Mouse (Mus musculus) activated CD4-positive, CD25-positive, alpha-beta regulatory T cell, adult 4 months (primary cell): Measurements from ENCODE around the gene Uvssa. TPM values are rescaled to one million over a fixed set of nuclear protein-coding genes. Genes with fewer than 3 reads are reported as not detected.

ENCODE experiments used
- ATAC-seq: one replicate; pipeline ENCODE4 v1.8.0; 2017
- polyA plus RNA-seq, 2 experiments: library from polyadenylated mRNA; unstranded; fragments of 100-300 nt; shearing (Covaris generic); gene quantifications; one replicate each; pipeline ENCODE4 v1.2.1; 2017

Gene Uvssa
- polyA plus RNA-seq, 2 experiments from 2014 or later, result 15.5 to 20.3 TPM

DNA sequence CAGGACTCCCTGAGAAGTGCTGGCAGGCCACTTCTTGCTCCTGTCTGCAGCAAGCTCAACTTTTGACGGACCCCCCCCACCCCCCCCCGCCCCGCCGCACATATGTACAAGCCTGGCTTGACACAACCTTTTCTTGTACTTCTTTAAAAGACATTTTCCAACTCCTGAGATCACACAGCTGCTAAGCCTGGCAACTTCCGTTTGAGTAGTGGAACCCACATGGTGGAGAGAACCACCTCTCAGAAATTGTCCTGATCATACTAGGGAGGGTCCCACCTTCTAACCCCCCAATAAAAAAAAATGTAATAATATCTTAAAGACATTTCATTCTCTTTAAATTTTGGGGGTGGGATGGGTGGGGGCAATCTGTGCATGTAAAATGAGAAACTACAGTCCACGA is 1.2 kb upstream of the Uvssa start:
- no peak for ATAC-seq

DNA sequence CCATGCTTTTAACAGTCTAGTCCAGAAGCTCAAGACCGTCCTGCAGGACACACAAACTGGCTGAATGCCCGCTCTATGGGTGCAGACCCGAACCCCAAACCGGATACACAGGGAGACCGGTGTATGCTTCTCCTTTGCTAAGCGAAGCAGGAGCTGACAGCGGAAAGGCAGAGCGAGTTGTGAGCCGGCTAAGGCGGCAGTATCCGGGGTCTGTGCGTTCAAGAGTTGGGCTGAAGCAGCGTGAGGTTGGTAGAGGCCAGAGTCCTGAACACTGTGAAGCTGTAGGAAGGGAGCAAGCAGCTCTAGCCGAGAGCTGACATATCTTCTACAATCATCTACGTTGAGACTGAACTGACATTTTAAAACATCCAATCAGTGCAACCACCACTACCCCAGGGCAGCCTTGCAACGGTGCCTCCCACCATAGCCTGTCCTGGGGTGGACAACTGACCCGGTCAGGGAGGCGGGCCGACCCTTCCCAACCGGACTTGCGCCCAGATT is 498 bp upstream of the Uvssa start:
- peak; percentile 18 for ATAC-seq

DNA sequence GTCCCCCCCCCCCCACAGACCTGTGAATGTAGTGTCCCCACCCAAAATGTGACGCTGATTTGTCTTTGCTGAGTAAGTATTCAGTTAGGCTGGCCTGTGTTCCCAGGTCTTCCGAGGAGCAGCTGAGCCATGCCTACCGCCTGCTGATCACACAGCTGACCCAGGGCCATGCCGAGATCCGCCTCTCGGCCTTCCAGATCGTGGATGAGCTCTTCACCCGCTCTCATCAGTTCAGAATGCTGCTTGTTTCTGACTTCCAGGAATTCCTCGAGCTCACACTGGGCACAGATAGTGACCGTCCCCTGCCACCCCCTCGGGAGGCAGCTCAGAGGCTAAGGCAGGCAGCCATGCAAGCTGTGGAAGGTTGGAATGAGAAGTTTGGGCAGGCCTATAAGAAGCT is 9.2 kb downstream of the Uvssa start:
- ATAC-seq, result no peak

DNA sequence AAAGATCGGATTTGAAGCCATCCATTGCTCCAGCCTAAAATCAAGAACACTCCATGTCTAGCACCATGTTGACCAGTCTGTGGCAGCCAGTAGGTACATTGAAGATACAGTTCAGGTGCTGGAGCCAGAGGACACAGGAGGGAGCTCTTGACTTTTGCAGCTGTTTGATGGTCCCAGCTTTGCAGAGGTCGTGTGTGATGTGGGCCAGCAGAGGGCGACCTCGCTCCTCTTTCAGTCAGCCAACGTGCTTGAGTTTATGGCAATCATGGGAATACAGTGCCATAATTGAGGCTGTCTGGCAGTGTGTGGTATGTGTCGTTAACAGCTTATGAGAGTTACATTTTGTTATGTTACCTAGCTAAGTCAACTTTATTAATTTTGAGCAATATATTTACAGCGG is 15.5 kb downstream of the Uvssa start:
- ATAC-seq, result peak; percentile 43

DNA sequence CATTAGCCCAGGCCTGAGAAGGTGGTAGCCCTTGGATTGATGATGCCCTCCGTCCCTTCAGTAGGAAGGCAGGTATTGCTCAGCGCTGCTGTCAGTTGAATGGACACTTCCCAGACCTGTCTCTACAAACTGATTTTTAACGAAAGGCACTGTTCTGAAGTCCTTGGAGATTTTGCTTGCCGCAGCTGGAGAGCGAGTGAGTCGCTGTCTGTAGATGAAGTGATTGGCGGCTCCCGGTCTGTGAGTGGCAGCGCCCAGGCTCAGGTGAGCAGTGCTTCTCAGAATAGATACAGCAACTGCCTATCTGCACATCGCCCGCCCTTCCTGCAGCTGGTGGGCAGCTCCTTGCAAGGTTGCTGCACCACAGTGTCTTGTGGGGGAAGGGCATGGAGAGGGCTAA is 17.3 kb downstream of the Uvssa start:
- no peak for ATAC-seq

DNA sequence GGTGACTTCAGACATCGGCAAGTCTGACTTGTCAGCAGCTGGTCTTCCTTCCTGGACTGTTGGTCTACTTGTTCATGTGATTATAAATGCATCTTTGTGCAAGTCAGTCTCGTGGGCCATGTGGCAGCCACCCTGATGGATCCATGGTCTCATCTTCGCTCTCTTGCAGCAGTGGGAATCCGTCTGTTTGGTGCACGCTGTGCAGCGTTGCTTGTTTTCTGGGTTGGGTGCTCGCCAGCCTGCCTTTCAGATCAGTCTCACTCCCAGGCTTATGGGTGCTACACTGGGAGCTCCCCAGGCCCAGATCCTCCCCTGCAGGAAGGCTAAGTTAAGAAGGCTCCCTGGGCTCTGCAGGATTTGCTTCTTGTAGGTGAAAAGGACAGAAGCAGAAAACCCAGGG is 18.5 kb downstream of the Uvssa start:
- ATAC-seq, result no peak

DNA sequence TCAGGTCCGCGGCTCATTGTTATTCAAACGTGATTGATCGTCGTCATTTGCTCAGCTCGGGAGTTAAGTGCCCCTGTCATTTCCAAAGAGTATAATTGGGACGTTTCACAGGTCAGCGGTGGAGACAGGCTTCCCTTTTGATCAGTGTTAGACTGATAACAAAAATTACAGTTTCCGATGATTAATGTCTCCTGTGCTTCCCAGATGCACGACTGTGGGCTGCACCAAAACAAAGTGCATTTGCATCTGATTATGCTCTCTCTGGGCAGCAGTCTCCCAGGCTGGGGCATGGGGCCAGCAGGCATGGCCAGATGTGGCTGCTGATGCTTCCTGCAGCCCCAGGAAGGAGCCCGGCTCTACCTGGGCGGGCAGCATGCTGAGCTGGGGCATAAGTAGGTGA is 22.5 kb downstream of the Uvssa start:
- no peak for ATAC-seq

DNA sequence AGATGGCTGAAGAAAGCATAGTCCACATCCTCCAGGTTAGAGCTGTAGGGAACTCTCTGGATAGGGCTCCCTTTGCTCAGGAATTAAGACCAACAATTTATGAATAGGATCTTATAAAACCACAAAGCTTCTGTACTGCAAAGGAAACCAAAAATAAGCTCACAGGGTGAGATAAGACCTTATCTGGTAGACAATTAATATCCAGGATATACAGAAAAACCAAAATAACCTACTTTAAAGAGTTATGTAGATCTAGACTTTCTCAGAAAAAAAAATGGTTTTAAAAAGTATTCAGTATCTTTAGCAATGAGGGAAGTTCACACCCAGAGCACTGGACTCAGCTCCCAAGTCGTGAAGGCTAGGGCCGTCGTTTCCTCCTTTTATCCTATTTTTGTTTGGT is 42.0 kb downstream of the Uvssa start:
- no peak for ATAC-seq

DNA sequence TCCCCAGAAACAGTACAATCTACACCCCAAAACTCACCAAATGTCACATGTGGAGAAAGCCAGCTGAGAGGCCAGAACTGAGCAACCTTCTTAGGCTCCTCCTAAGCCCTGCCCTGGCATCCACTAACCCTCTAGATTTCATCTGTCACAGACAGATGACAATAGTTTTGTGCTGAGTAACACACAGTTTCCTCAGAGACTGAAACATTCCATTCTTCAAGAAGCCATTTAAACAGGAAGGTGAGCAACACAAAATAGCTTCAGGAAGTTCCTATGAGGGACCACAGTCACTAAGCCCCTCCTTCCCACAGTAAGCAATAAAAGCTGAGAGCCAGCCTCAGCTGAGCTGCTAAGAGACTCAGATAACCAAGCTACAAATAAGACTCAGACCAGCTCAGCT is 49.1 kb downstream of the Uvssa start:
- ATAC-seq, result no peak

DNA sequence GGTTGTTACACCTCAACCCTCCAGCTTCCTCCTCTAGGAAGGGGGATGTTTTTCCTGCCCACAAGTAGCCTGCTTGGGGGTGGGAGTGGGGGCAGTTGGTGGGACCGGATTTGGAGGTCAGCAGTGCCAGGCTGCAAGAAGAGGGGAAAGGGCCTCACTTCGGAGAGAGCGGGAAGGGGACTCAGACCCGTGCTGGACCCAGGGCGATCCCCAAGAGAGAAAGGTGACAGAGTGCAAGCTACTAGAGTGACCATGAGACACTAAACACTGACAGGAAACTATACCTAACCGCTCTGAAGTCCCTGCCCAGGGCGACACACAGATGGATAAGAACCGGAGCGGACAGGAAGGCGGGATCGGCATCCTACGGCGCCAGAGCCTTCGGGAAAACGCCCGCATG is 51.8 kb downstream of the Uvssa start:
- ATAC-seq, result no peak

DNA sequence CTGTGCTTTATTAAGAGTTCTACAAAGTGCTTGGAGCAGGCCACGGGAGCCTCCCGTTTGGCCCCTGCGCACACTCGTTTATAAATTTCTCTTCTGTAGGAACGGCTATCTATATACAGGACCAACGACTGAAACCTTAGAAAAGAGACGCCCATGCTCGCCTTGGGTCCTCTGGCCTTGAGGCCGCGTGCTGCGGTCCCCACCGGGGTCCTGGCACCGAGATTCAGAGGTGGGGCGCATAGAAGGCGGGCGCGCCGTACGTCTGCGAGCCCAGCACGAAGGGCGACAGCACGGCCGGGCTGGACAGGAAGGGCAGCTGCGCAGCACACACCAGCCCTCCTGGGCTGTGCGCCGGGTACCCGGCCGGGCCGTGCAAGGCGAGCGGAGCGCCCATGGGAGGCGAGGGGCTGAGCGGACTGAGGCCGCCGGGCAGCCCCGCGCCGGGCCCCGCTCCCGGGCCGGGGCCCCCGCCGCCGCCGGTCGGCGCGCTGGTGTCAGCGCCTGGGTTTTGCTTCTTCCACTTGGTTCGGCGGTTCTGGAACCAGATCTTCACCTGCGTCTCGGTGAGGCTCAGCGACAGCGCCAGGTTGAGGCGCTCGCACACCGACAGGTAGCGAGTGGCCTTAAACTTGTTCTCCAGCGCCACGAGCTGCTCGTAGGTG is 52.3 kb downstream of the Uvssa start:
- no peak for ATAC-seq

DNA sequence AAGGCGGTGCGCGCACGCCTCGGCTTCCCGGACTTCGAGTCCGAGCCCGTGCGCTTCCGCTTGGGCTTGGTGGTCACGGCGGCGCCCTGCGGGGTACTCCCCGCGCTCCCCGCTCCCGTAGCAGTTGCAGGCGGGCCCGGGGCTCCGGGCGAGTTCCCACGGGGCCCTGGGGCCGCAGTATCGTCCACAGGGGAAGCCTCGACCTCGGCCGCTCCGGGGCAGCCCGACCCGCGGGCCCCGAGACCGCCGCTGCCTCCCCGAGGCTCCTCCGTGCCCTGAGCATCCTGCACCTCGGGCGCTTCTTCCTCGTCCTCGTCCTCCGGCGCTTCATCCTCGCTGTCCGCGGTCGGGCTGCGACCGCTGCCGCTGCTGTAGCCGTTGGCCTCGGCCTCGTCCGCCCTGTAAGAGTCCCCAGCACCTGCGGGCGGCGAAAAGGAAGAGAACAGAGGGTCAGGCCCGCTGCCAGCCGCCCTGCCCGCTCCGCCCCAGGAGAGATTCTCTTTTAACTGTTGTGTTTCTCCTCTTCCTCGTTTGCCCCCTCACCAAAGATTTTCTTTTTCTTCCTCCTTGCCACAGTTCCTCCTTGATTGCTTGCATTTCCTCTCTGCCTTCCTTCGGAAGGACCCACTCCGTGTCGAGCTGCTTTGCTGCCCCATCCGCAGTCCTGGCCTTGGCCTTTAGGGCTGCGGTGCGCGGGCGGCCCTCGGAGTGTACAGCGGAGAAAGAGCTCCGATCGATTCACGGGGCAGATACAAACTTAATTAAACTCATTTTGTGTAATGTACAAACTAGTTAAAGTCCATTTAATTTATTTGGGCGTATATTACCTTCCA is 53.0 kb downstream of the Uvssa start:
- no peak for ATAC-seq

DNA sequence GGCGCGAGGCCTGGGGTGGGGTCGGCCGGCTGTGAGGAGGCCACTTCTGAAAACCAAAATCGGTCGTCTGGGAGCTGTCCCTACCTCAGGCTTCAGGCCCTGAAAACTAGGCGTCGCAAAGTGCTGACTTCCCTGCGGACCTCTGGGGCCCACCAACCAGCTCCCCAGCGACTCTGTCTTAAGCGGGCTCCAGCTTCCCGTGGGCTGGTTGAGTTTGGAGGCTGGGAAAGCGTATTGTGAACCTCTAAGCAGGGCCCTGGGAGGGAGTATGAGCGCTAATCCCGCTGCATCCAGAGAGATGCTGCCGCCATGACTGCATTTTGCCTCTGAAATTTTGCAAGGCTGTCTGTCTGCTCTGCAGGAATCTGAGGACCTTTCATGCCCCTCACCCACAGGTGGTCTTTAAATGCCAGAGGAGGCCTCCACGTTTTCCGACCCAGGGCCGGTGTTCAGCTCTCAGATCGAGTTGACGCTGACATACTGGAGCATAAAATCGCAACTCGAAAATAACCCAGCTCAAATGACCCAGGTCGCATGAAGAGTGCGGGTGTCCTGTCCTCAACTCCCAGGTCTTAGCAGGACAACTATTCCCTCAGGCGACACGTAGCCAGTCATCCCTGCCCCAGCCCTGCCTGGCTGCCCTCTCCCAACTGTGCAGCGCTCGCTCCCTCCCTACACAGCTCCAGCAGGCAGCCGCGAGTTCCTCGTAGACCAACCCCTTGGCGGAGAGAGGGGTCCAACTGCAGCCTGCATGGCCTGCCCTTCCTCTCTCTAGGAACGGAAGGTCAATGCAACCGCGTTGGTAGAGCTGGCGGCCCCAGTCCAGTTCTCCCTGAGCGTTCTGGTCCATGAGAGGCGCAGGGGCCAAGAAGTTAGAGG is 53.9 kb downstream of the Uvssa start:
- no peak for ATAC-seq

DNA sequence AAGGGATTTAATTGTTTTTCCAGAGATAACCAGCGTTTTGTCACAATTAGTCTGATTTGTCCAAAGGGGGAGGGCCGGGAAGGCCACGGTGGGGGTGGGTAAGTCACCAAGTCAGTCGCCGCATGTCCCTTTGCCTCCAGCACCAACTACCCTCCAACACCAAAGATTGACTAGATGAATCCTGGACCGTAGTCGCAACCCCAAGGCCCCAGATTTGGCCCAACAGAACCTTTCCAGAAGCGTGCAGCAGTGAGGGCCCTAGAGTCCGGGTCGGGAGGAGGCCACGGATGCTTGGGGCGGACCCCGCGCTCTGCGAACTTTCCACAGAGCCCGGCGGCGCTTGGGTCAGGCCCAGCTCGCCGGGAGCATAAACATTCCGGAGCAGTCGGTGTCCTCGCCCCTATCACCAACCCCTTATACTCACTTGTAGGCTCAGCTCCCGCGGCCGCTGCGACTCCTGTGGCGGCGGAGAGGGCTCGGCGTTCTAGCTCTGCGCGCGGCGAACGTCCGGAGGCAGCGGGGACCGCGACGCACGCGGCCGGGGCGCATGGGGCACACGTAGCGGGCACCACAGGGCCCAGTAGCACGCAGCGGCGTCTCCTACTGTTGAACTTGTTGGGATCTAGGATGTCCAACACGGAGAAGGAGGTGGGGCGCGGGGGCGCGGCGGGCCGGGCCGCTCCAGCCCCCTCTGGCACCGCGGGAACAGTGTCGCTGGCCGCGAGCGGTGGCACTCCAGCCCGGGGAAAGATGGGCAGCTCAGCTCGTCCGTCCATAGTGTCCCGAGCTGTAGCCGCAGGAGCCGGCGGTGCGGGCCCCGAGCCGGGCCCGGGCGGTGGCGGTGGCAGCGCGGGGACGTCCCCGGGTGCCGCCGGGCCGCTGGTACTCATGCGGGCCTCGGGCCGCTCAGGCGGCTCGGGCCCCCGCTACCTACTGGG is 55.1 kb downstream of the Uvssa start, which contains the start of gene Nkx1-1:
Gene Nkx1-1, minus strand, starts transcription at position 776 of the 938 bp plus-strand sequence.
- no peak for ATAC-seq

DNA sequence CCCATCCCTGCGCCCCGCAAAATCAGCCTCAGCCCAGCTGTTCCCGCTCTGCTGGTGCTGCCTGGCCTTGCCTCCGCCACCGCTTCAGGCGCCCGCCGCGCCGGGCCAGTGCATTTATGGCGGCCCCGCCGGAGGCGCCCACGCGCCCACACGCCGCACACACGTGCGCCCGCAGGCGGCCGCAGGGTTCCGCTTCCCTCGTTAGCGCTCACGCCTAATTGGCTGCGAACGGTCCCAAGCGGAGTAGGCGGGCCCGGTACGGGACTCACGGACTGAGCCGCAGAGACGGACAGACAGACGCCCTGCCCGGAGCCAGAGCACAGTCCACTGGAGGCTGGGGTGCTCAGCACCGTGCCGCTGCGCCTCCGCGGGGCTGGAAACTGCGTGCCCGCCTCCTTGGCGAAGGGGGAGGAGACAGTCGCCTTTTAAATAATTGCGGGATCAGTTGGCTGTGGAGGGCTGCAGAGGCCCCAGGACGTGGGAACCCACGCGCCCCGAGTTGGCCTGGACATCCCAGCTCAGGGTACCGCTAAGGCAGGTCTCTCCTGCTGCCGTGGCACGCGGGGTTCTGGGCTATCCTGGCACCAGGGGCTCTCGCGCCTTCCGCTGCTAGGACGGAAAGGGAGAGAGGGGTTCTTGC is 55.9 kb downstream of the Uvssa start:
- ATAC-seq, result no peak

DNA sequence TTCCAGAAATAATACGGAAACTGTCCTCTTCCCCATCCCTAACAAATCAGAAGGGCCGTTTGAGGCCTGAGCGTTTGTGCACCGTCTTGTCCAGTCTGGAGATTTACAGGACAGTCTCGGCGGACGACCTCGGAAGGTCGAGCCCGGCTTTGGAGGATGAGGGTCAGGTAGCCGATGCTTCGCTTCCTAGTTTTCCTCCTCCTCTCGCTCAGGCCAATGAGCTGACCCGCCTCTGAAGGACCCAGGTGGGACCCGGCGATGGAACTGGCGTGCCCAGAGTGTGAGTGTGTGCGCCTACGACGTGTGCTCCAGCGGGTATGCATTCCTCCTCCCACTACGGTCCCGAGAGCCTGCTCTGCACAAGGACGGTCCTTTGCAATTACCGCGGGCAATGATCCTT is 56.8 kb downstream of the Uvssa start:
- ATAC-seq, result no peak

DNA sequence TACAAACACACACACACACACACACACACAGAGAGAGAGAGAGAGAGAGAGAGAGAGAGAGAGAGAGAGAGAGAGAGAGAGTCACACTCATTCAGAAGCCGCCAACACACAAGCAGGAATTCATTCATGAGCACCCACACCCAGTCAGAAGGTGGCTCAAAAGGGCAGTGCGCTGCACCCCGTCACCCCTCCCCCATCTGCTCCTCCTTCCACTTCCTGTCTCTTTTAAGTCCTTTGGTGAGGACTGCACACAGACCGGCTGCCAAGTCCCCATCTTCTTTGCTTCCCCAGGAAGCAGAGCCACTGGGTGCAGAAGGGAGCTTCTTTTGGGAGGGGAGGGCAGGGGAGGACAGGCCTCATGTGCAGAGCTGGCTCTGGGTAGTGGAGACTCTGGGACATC is 57.6 kb downstream of the Uvssa start:
- ATAC-seq, result no peak

DNA sequence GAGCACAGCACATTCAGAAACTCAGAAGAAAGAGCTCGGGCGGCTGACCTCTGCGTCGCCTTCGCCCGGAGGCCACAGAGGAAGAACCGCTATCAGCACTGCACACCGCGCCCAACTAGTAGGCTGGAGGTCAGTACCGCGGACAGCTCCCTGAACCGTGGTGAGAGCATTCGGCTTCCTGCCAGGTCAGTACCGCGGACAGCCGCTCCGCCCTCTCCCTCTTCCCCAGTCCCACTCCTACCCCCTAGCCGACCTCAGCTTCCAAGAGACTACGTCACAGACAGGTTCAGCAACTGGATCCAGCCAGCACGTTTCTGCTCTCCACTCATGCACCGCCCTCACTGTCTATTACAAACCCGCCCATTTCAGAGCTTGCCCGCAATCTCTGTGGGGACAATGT is 59.9 kb downstream of the Uvssa start:
- ATAC-seq, result peak; percentile 57

DNA sequence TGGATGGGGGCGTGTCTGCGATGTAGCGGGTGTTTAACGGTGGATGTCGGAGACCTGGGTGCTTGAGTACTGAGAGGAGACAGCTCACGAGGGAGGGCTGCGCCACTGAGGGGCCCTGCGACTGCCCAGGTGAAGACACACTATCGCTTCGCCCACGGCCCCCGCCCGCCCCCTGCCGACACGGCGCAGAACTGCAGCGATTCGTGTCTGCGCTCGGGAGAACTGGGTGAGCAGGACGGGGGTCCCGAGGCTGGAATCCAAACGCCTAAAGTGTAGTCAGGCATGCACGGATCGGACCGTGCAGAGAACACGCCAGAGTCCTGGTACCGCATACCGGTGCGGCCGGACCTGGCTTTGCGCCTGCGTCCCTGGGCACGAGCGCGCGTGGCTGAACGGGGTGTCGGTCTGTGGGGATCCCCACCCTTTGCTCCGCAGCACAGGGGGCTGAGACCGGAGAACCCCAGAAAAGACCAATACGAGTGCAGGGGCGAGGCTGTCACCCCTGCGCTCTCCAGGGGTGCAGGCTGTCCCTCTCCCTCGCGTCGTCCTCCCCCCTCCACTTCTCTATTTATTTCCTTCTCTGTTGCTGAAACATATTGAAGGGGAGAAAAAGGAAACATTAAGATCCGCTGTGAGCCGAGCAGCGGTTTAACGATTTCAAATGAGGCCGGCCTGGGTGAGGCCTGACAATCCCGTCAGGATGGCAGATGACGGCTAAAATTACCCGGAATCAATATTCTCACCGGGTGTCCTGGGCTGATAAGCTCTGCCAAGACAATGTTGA is 64.8 kb downstream of the Uvssa start:
- ATAC-seq, result no peak

DNA sequence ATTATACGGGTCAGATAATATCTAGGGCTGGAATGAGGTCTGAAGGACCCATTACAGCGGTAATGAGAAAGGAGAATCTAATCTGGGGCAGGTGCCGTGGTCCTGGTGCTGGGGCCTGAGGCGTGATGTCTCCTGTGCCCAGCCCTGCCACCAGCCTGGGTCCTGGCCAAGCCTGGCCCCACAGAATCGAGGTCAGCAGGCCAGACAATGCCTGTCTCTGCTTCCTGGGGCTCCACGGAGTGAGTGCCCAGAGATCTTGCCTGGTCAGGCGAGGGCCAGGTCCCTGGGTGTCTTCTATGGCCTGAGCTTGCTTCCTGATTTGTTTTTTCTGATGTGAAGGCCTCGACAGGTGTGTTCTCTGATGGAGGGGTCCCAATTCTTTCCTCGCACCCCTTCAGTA is 65.4 kb downstream of the Uvssa start:
- no peak for ATAC-seq

DNA sequence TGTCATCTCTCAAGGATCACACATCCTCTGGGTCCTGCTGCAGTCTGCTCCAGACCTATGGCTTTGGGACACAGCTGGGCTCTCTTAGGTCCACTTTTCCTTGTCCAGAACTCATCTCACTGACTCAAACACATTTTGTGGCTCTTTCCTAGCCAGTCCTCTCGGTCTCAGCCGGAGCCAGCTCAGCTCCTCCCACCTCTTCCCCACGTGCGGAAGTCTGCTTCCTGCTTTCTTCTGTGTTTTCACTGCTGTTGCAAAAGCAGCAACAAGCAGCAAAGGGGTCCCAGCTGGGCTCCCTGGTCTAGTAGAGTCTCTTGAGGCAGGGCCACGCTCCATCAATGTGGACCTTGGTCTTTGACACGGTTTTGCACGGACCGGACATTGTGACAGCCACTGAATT is 77.4 kb downstream of the Uvssa start:
- ATAC-seq, result no peak
